Mouse (Mus musculus) natural killer cell, adult 2 months (primary cell): ENCODE results near the gene Vps18.

Experiments used
- DNase-seq, 2 experiments: peaks; one replicate each; pipeline ENCODE4 v3.0.0; 2022; ENCODE audit warnings: low spot score in 2 of 2

Gene Vps18

DNA sequence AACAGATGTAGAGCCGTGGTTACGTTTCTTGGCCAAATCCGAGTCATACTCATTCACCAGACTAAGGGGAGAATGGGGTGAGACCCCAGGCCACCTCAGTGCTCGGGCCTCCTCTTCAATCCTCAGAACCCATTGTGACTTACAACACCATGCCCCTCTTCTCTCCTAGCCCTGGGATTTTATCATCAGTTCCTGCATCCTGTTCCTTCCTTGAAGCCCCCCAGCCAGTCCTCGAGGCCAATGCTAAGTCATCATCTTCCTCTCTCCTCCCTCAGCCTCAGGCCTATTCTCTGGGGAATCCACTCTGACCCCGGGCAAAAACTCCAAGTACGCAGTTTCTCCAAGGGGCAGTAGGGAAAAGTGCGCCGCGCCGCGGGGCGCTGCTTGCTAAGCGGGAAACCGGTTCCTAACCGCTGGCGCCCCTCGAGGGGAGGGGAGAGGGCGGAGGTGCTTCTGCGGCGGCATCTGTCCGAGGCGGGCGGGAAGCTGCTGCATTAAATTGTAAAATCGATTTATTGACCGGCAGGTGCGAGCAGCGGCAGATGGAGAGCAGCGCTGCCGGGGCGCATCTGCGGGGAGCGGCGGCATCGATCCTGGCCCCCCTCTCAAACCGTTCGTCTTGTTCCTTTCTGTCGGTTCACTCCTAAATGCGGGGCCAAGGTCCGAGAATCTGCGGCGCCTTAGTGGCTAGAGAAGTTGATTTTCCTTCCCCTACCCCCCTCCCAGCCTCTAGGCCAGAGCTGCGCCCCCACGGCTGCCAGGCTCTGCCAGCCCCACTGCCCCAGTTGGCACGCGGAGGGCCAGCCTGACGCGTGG, 33.4 kb downstream of the Vps18 start:
- DNase-seq: no peak

GRCm38 (mm10) chr2:119322587-119323300, 34.2 kb downstream of the Vps18 start:
- DNase-seq: no peak

GRCm38 (mm10) chr2:119323866-119324575, 35.5 kb downstream of the Vps18 start:
- peak in 1 of 2 experiments; percentile 36 for DNase-seq

GRCm38 (mm10) chr2:119324576-119325318, 36.2 kb downstream of the Vps18 start:
- DNase-seq: no peak

GRCm38 (mm10) chr2:119325568-119326143, 37.1 kb downstream of the Vps18 start, which contains the start of gene Dll4:
Gene Dll4 (plus strand): TSS chr2:119325784.
- peak in 1 of 2 experiments; percentile 24 for DNase-seq

GRCm38 (mm10) chr2:119326161-119327101, 37.9 kb downstream of the Vps18 start:
- no peak for DNase-seq

- no peak for DNase-seq
Measured at GRCm38 (mm10) chr2:119327102-119327480, 38.6 kb downstream of the Vps18 start.

DNA sequence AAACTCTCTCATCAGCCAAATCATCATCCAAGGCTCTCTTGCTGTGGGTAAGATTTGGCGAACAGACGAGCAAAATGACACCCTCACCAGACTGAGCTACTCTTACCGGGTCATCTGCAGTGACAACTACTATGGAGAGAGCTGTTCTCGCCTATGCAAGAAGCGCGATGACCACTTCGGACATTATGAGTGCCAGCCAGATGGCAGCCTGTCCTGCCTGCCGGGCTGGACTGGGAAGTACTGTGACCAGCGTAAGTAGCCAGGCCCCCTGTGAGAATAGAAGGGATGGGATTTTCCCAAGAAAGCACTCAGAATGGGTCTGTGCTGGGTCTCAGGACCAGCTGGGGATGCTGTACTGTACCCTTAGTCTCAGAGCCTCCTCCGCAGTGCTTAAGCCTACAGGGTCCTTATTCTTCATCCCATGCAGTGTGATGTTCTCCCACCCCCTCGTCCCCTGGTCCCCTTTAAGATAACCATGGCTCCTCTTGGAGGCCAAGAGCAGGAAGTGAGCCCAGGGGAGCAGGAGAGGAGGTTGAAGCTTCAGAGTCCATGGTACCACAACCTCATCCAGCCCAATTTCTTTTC, 39.5 kb downstream of the Vps18 start:
- DNase-seq: no peak

DNA sequence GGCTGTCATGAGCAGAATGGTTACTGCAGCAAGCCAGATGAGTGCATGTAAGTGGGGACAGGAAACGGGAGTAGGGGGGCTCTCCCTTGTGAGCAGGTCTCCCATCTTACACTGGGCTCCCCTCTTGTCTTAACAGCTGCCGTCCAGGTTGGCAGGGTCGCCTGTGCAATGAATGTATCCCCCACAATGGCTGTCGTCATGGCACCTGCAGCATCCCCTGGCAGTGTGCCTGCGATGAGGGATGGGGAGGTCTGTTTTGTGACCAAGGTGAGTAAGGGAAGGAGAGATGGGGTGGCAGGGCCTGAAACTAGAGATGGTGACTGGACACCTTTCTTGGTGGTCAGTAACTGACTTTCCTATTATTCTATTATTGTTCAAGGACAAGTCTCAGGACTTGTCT, 40.0 kb downstream of the Vps18 start:
- DNase-seq: no peak

DNA sequence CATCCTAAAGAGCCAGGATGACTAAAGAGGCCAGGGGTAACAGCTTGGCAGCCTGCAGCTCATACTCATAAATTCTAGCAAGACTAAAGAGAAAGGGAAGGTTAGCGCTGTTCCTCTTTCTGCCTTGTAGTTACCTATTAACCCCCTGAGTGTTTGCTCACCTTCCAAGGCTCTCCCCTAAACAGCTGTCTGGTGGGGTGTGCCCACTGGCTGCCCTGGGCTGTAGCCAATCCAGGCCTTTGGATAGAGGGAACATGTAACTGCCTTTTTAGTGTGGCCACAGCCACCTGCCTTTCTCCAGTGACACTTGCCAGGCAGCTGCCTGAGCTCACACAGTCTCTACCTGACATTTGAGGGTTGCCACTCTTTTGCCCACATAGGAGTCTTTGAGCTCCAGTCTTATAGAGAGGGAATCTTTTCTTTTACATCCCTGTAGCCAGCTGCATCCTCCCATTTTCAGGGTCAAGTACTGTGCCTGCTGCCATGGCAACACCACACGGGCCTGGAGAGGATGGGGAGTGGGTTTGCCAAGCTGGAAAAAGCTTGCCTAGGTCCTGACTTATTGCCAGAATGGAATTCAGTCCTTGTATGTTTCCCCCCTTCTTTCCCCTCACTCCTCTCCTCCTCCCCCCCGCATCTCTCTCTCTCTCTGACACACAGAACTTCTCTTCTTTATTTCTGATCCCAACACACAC, 40.7 kb downstream of the Vps18 start:
- no peak for DNase-seq

- DNase-seq: no peak
Measured at GRCm38 (mm10) chr2:119330795-119331194, 42.3 kb downstream of the Vps18 start.

DNA sequence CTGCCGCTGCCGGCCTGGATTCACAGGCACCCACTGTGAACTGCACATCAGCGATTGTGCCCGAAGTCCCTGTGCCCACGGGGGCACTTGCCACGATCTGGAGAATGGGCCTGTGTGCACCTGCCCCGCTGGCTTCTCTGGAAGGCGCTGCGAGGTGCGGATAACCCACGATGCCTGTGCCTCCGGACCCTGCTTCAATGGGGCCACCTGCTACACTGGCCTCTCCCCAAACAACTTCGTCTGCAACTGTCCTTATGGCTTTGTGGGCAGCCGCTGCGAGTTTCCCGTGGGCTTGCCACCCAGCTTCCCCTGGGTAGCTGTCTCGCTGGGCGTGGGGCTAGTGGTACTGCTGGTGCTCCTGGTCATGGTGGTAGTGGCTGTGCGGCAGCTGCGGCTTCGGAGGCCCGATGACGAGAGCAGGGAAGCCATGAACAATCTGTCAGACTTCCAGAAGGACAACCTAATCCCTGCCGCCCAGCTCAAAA, 43.7 kb downstream of the Vps18 start:
- DNase-seq: no peak

- DNase-seq: no peak
Measured at GRCm38 (mm10) chr2:119334135-119334534, 45.6 kb downstream of the Vps18 start.

- no peak for DNase-seq
Measured at GRCm38 (mm10) chr2:119334964-119335525, 46.5 kb downstream of the Vps18 start.

DNA sequence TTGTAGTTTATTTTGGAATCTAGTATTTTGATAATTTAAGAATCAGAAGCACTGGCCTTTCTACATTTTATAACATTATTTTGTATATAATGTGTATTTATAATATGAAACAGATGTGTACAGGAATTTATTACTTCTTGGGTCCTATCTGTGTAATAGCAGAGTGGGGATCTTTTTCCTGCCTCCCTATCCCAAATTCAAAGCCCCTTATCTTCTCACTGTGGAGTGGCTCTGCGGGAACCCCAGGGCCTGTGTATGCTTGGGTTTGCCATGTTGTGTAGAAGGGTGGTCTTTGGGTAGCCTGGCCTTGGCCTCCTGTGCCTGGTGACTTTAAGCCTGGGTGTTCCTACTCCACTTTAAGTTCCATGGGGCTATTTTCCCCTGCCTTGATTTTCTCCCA, 47.0 kb downstream of the Vps18 start:
- DNase-seq: no peak

GRCm38 (mm10) chr2:119336002-119336401, 47.5 kb downstream of the Vps18 start:
- DNase-seq: no peak

- no peak for DNase-seq
Measured at GRCm38 (mm10) chr2:119336470-119336869, 47.9 kb downstream of the Vps18 start.

GRCm38 (mm10) chr2:119337425-119338265, 49.1 kb downstream of the Vps18 start:
- peak; percentile 68 to 79 for DNase-seq
